In the genomic region with DNA sequence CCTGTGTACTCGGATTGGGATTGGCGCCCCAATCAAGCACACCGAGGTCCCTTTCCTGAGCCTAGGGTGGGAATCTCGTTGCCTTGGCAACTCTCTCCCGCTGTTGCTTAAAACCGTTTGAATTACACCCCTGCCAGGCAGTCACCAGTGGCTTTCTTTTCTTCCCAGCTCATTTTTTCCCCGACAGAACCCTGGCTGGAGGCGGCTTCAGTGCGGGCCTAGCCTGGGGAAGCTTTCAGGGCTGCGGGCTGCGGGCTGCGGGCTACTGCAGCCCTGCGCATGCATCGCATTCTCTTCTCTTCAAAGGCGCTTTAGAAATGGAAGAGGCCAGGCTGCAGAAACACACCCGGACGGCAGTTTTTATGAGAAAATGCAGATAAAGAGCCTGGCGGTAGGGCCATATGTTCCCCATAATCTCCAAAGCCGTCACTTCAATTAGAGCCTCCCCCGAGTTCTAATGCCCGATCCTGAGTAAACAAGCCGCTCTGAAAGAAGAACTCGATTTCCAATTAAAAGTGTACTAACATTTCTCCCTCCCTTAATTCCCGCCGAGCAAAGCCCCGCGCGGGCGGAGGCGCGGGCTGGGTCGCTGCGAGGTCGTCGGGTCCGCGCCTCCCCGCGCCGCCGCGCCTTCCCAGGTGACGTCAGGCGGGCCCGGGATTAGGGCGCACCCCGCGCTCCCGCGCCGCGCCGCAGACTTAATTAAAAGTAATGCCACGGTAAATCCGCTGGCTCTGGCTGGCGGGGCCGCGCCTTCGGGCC, we compare ENCODE assay signal across 8 mouse cellular contexts.
DNase-seq lines count a peak whose midpoint lies in the region; ATAC-seq and TF ChIP-seq lines count a peak whose summit lies in the region.

No protein-coding gene starts in this region.

- TF ChIP-seq CTCF in embryonic fibroblast, embryonic 13.5 days (IDR thresholded peaks at IDR 0.05; ENCODE audit: borderline replicate concordance, insufficient read depth, low read length), result no peak
- TF ChIP-seq CTCF in hindbrain, postnatal 0 days (IDR thresholded peaks at IDR 0.05; ENCODE audit: low read depth), result no peak
- no peak for TF ChIP-seq CTCF in liver, adult 2 months (IDR thresholded peaks at IDR 0.05; ENCODE audit: low read depth, low read length)

- TF ChIP-seq POLR2A in embryonic fibroblast, embryonic 13.5 days (IDR thresholded peaks at IDR 0.05; ENCODE audit: low read depth, low read length), result no peak
- no peak for TF ChIP-seq POLR2A in liver, adult 2 months (IDR thresholded peaks at IDR 0.05; ENCODE audit: extremely low read depth, insufficient read depth, low read length)

- ATAC-seq in hindbrain, postnatal 0 days, result peak; percentile 84

- H3K9ac ChIP-seq in ES-E14 (ENCODE audit: insufficient read depth, low read depth, low read length, poor library complexity, severe bottlenecking), result peak overlapping the region; percentile 55
- H3K9ac ChIP-seq in hindbrain, postnatal 0 days (replicated peaks; ENCODE audit: low read length), result peak overlapping the region; percentile 54; the same call in 1 of the 2 replicates
- H3K9ac ChIP-seq in liver, adult 2 months (ENCODE audit: low read depth, low read length), result no peak overlapping the region

- H3K27ac ChIP-seq in ES-E14 (ENCODE audit: insufficient read depth, low read depth, low read length, poor library complexity, severe bottlenecking), result no peak overlapping the region
- H3K27ac ChIP-seq in embryonic fibroblast, embryonic 13.5 days (ENCODE audit: insufficient read depth, low read length), result no peak overlapping the region
- peak overlapping the region; percentile 75 for H3K27ac ChIP-seq in hindbrain, postnatal 0 days
- no peak overlapping the region for H3K27ac ChIP-seq in liver, adult 2 months (replicated peaks; ENCODE audit: insufficient read depth, low read depth, low read length)

- peak; percentile 6 to 13 for DNase-seq in cerebellum, postnatal 36 days
- DNase-seq in cerebellum, adult 9-11 months, result no peak
- no peak for DNase-seq in ES-E14 (ENCODE audit: low read depth, low spot score)
- DNase-seq in hindbrain, postnatal 0 days (ENCODE audit: low spot score), result peak; percentile 80
- no peak for DNase-seq in liver, adult 2 months (ENCODE audit: extremely low read depth, low read depth, low spot score)
- DNase-seq in right cerebral cortex, postnatal 10 days (ENCODE audit: low spot score in 2 of 2), result peak; percentile 80 to 84
- DNase-seq in thymus, postnatal 10 days (ENCODE audit: low spot score in 2 of 2), result no peak

- H3K27me3 ChIP-seq in hindbrain, postnatal 0 days (ENCODE audit: insufficient read depth, low read length), result no peaks in the 10 kb centered on the region
- H3K27me3 ChIP-seq in liver, adult 2 months (ENCODE audit: control insufficient read depth, insufficient read depth, low read length), result peaks cover 21% of the 10 kb centered on the region

- no peaks in the 10 kb centered on the region for H3K9me3 ChIP-seq in ES-E14 (ENCODE audit: control insufficient read depth, insufficient read depth, low read depth, low read length)
- H3K9me3 ChIP-seq in hindbrain, postnatal 0 days (ENCODE audit: low read length), result no peaks in the 10 kb centered on the region

- no peaks in the 10 kb centered on the region for H3K36me3 ChIP-seq in ES-E14 (ENCODE audit: control insufficient read depth, insufficient read depth, low read length, poor library complexity, severe bottlenecking)
- H3K36me3 ChIP-seq in hindbrain, postnatal 0 days (ENCODE audit: insufficient read depth, low read length), result no peaks in the 10 kb centered on the region
- H3K36me3 ChIP-seq in liver, adult 2 months (ENCODE audit: control insufficient read depth, insufficient read depth, low read length), result no peaks in the 10 kb centered on the region

- under 1% methylated on average over 59 of the region's 59 CpGs for WGBS in hindbrain, postnatal 0 days
- WGBS in liver, adult 2 months, result 2% methylated on average over 59 of the region's 59 CpGs

- in situ Hi-C loops in ES-E14 (cut with MboI; ENCODE audit: low sequenced_read_pairs in 2 of 2, unreplicated experiment in 2 of 2), result no loop called here

- no peaks in the 10 kb centered on the region for H3K79me2 ChIP-seq in liver, adult 2 months (ENCODE audit: control insufficient read depth, insufficient read depth, low read length)

- peak overlapping the region; percentile 83 for H3K4me2 ChIP-seq in hindbrain, postnatal 0 days (ENCODE audit: low read depth, low read length)

- H3K4me3 ChIP-seq in ES-E14 (ENCODE audit: insufficient read depth in 1 of 2, low read depth in 1 of 2, low read length in 2 of 2, poor library complexity in 1 of 2, severe bottlenecking in 1 of 2), result peak overlapping the region; percentile 61 to 67
- H3K4me3 ChIP-seq in embryonic fibroblast, embryonic 13.5 days (ENCODE audit: insufficient read depth, low read length), result peak overlapping the region; percentile 28
- H3K4me3 ChIP-seq in hindbrain, postnatal 0 days (ENCODE audit: low read length), result peak overlapping the region; percentile 48
- peak overlapping the region; percentile 21; the same call in 1 of the 2 replicates for H3K4me3 ChIP-seq in liver, adult 2 months (ENCODE audit: insufficient read depth, low read depth, low read length)

- peaks cover 0 to 2% of the 10 kb centered on the region in 2 experiments; a peak in 1 of 4 replicates for H3K4me1 ChIP-seq in ES-E14 (ENCODE audit: control insufficient read depth in 2 of 2, insufficient read depth in 2 of 2, low read length in 2 of 2, poor library complexity in 1 of 2)
- no peaks in the 10 kb centered on the region for H3K4me1 ChIP-seq in embryonic fibroblast, embryonic 13.5 days (ENCODE audit: control insufficient read depth, insufficient read depth, low read length)
- no peaks in the 10 kb centered on the region for H3K4me1 ChIP-seq in hindbrain, postnatal 0 days (ENCODE audit: insufficient read depth, low read length)
- no peaks in the 10 kb centered on the region; the same call in 1 of the 2 replicates for H3K4me1 ChIP-seq in liver, adult 2 months (ENCODE audit: control insufficient read depth, insufficient read depth, low read length)

TF ChIP-seq in ES-E14, 5 proteins besides CTCF, POLR2A, EP300 and RAD21:
- no peak for TF ChIP-seq CHD2 (IDR thresholded peaks at IDR 0.05; ENCODE audit: low read depth, low read length)
- TF ChIP-seq ZNF384 (IDR thresholded peaks at IDR 0.05; ENCODE audit: low read depth, low read length), result no peak
- TF ChIP-seq ZC3H11A (IDR thresholded peaks at IDR 0.05; ENCODE audit: borderline replicate concordance, low read depth, low read length), result no peak
- TF ChIP-seq HCFC1 (IDR thresholded peaks at IDR 0.05; ENCODE audit: borderline replicate concordance, insufficient read depth, low read length), result no peak
- TF ChIP-seq MAFK (IDR thresholded peaks at IDR 0.05; ENCODE audit: insufficient read depth, low read depth, low read length), result no peak

Comparison
In these comparisons a context has a peak if more than half of its experiments do, and no peak if none do; other contexts are left out.
1. DNase-seq: peak in cerebellum, postnatal 36 days (2 of 2), hindbrain, postnatal 0 days (single experiment) and right cerebral cortex, postnatal 10 days (2 of 2); none in cerebellum, adult 9-11 months (single experiment), ES-E14 (single experiment), liver, adult 2 months (single experiment) and thymus, postnatal 10 days (0 of 2).
2. Peak in every context shown above with its lines, with median percentiles within 50 percentile points of each other: H3K4me3 ChIP-seq.